Mouse (Mus musculus) adipocyte (in vitro differentiated cells): ENCODE data around the gene Tmem141.

ENCODE experiments used
- DNase-seq: peaks from one replicate; pipeline ENCODE4 v3.0.0-alpha.2; 2016; ENCODE audit warnings: low spot score

Gene Tmem141

DNA sequence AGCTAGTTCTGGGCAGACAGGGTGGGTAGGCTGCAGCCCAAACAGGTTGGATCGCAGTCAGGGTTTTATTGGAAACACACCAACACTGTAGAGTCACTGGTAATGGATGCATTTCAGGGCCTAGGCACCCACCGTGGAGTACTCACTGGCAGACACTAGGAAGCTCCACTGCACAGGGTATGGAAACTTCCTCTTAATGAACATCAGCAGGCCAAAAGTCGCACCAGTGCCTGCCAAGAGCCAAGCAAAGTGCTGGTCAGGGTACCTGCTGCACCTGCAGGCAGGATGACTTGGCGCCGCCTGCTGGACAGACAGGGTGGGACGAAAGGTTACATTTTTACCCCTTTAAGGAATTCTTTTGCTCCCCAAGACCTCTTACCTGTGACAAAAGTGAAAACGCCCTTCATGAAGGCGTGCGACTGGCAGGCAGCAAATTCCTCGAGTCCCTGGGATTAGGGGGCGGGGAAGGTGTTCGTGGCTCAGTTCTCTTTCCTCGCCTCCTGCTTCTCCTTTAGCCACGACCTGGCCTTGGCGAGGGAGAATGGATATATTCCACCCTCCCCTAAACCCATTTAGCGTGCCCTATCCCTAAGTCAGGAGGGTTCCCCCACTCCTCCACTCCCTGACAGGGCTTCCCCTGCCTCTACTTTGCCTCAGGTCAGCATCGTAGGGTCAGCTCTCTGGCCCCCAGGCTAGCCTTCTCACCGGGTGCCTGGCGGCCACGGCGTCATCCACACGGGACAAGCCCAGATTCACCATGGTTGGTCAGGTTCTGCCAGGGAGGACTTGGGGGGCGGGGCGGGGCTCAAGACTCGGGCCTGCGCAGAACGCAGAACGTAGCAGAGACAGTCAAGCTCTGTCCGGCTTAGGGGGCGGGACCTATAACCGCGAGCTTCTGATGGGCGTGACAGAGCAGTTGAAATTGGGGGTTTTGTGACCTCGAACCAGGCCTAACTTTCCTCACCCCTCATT is at the start of gene Tmem141:
Gene Tmem141, minus strand, starts transcription at position 777 of the 972 bp plus-strand sequence.
- peak; percentile 80 for DNase-seq

- no peak for DNase-seq
Observed at GRCm38 (mm10) chr2:25666516-25666915, 44.7 kb upstream of the Tmem141 start.

DNA sequence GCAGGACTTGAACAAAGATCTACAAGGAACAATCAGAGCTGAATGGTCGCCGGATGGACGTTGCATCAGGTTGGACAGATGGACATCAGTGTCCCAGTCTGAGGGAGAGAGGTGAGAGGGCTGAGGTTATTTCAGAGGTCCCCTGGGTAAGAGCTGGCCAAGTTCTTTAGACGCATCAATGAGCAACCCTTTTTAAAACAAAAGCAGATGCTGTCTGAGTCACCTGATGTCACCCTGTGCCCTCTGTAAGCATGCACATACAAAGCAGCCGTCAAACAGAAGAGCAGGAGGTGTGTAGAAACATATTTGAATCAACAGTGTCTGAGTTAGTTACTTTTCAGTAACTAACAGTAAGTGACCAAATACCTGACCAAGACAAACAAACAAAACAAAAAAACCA is 42.3 kb upstream of the Tmem141 start:
- no peak for DNase-seq

GRCm38 (mm10) chr2:25663511-25663910 is 41.7 kb upstream of the Tmem141 start:
- DNase-seq: peak; percentile 41

GRCm38 (mm10) chr2:25661245-25661970 is 39.6 kb upstream of the Tmem141 start:
- DNase-seq: no peak

DNA sequence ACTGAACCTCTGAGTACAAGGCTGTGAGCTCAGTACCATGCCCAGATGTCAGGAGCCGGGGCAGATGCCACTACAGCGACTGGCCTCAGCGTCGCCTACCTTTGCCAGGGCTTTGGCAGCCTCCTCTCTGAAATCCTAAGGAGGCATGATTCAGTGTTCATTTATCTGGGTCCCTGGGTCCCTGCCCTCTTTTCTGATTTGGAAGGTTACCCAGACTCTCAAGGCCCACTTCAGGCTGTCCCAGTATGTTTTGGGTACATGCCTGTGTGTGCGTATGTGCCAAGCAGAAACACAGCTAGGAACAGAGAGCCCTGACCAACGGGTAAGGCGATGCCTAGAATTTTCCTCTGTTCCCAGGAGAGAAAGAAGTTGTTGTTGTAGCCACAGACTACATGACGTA is 38.5 kb upstream of the Tmem141 start:
- DNase-seq: no peak

DNA sequence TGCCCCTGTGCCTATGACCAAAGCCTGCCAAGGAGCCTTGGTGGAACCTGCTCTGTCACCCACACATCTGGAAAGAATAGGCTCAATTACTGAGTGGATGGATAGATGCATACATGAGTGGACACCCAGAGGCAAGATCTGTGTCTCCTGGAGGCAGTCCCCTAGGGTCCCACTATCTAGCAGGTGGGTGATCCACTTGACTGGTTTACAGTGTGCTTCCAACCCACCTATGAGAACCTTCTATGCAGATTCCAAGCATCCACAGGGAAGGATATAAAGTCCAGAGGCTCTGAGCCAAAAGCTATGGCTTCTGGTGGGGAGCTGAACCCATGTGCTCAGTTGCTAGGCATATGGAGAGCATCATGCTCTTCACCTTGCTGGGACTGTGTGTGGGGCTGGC is 35.8 kb upstream of the Tmem141 start, which contains the start of gene Lcn5:
Gene Lcn5, plus strand, starts transcription at position 301 of the 400 bp plus-strand sequence.
- DNase-seq: no peak

DNA sequence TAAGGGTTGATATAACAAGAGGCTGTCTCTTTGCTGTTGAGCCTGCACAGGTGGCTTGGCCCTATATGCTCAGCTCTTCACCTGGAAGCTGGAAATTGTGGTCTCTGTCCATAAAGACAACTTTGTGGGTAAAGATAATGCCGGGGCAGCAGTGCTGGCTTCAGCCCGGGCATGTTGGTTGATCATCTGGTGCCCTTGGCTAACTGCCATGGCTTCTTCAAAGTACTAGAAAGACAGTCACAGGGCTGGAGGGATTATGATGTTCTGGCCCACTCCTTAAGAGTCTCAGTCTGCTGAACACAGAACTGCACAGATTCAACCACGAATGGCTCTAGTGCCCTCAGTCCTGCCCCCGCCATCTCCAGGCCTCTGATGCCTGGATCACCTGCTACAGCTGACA is 35.4 kb upstream of the Tmem141 start:
- DNase-seq: no peak

DNA sequence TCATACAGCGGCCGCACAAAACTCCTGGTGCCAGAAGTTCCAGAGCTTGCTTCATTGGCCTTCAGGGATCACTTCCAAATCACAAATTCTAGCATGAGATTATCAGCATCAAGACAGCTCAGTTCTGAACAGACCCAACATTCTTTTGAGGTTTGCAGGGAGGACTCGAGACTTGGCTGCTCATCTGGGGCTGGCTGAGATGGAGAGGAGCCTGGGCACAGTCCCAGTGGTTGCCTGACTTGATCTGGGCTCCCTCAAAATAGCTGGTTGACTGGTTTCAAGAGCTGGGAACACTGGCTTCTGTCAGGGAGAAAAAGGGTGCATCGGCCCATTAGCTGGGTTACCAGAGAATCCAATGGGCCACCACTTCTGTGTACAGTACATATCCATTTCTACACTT is 34.9 kb upstream of the Tmem141 start:
- DNase-seq: peak; percentile 6

GRCm38 (mm10) chr2:25654502-25654901 is 32.7 kb upstream of the Tmem141 start:
- no peak for DNase-seq

DNA sequence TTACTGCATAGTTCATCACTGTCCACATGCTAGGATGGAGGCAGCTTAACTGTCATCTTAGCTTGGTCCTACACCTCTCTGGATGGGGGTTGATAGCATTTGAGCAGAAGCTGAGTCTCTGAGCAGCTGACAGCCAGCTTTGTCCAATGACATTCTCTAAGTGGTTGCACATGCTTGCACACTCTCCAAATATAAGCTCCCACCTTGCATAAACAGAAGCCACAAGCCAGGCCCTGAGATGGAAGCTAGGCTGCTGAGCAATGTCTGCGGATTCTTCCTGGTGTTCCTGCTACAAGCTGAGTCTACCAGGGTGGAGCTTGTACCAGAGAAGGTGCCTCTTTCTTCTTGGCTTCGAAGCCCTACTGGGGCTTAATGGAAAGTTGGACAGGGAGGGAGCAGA is 31.1 kb upstream of the Tmem141 start, which contains the start of gene Lcn8:
Gene Lcn8, plus strand, starts transcription at position 219 of the 400 bp plus-strand sequence.
- no peak for DNase-seq

DNA sequence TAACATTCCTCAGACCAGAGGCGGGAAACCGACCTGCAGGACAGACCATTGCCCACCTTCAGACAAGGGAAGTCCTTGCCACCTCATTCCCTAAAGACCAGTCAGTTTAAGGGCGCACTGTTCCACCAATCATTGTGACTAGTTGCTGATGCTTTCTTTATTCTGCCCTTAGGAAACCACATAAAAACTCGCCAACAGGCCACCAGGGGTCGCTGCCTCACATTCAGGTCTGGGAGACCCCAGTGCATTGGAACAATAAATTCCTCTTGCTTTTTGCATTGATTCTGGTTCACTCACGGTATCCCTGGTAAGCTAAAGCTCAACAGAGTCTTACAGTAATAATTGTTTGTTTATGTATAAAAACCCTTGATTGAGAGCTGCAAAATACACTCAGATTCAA is 18.1 kb upstream of the Tmem141 start:
- DNase-seq: peak; percentile 18

DNA sequence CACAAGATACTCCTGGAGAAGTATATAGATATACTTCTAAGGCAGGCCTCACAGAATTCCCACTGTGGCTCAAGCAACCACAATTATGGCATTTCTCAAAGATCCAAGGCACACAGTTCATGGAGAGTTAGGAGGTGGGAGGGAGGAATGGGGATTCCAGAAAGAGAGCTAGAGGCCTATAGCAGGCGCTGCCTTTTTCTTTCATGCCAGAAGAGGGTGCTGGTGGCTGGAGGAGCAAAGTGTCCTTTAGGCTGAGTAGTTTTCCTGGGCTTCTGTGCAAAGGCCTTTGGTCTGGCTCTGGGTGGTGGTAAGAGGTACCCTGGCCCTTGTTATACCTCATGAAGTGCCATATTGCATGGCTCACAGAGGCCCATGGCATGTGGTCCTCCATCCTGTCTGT is 12.2 kb upstream of the Tmem141 start:
- DNase-seq: no peak

- DNase-seq: no peak
Observed at GRCm38 (mm10) chr2:25633616-25634015, 11.8 kb upstream of the Tmem141 start.

DNA sequence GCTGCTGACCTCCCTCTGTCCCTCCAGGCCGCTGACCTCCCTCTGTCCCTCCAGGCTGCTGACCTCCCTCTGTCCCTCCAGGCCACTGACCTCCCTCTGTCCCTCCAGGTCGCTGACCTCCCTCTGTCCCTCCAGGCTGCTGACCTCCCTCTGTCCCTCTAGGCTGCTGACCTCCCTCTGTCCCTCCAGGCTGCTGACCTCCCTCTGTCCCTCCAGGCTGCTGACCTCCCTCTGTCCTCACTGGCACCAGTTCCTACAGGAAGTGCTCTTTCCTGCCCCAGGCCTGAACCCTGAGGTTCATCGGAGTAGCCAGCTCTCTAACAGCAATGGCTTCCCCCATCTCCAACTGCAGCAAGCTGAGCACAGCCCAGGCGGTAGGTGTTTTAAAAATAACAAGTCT is 6.9 kb upstream of the Tmem141 start:
- no peak for DNase-seq

- no peak for DNase-seq
Observed at GRCm38 (mm10) chr2:25627811-25628210, 6.0 kb upstream of the Tmem141 start, which contains the start of gene Fcna. Fcna (minus strand) TSS chr2:25628030.

GRCm38 (mm10) chr2:25625986-25626385 is 4.2 kb upstream of the Tmem141 start:
- no peak for DNase-seq

GRCm38 (mm10) chr2:25620852-25621228 is 965 bp downstream of the Tmem141 start:
- no peak for DNase-seq

DNA sequence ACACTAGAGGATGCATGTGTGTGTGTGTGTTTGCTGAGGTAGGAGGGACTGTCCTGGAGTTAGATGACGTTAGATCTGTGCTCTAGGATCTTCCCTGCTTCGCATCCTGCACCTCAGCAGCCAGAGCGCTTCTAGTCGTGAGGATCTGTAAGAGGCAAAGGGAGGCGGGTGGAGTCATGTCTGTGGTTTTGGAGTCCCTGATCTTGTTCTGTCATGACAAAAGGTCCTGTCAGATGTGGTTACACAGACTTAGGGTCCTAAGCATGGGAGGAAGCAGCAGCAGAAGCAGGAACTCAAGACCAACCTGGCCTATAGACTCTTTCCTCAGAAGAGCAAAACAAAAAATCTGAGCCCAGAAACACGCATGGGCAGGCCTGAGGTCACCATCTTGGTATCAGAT is 1.4 kb downstream of the Tmem141 start:
- DNase-seq: no peak

DNA sequence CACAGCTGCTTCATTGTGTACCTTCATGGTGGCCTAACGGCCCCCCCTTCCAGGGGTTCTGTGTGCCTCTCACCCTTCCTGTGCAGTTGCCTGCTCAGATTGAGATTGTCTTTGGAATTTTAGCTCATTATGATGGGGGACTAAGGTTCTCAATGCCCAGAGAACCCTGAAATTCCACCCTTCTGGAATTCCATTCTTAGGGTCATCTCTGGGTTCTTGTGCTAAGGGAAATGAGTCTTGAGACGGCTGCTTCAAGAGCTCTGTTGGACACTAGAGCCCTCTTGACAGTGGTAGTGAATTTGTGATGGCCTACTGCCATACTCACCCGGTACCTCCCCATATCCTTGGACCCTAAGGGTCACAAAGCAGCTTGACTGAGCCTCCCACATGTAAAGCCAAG is 4.2 kb downstream of the Tmem141 start, which contains the start of gene Ccdc183:
Gene Ccdc183, minus strand, starts transcription at position 101 of the 400 bp plus-strand sequence.
- no peak for DNase-seq

DNA sequence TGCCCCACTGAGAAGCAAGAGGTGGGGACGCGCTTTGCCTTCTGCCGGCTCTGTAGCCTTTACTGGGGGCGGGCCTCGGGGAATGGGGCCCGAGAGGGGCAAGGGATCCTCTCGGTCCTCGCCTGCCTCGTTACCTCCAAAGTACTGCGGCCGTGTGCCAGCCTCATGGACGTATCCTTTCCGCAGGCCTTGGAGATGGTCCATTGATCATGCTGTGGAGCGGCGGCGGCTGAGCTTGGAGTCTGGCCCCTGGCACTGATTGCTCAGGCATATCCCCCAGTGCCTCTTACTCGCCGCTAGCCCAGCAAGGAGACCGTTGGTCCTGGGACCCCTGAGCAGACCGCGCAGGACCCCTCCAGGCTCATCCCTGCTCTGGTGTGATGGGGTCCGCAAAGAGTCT is 5.4 kb downstream of the Tmem141 start:
- DNase-seq: no peak

DNA sequence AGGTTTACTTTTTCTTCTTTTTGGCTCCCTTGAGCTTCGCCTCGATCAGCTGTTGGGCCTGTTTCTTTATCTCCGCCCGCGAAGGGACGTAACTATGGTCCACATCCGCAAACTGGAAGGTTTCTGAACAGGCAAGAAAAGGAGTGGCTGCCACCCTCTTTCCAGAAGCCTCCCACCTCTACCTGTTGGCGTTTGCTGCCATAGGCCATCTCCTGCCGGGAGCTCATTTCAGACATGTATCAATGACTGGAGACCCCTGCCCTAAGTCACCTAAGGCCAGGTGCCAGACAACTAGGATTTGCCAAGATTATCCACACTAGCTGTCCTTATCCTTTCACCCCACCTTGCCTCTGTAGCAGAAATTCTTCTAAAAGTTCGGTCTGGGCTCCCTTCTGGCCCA is 13.1 kb downstream of the Tmem141 start:
- no peak for DNase-seq
